Mouse (Mus musculus): ENCODE data around the gene Nradd. TPM values are rescaled to one million over a fixed set of nuclear protein-coding genes. Genes with fewer than 3 reads are reported as not detected.

Nradd gene
- polyA plus RNA-seq, 1 experiment from 2014 or later: 1.3 TPM

DNA sequence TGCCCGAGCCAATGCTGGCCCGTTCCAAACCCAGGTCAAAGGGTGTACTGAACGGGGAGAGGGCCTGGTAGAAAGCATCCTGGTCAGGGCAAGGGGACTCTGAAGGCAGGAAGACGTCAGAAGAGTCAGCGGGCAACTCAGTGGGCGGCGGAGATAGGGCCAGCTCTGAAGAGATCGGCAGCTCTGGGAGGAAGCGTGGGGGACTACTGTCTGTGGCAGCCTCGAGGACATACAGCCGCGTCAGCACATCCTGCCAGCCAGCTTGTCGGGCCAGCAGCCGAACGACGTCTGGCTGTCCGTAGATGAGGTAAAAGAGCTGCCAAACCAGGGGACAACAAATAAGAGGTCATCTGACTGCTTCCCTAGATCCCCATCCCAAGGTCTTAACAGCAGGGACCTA, 9.6 kb upstream of the Nradd start:
- TF ChIP-seq CTCF (IDR thresholded peaks at IDR 0.05; ENCODE audit: low read depth): no peak
- H3K4me3 ChIP-seq (ENCODE audit: low read depth, low read length): no peak overlapping the region
- H3K27me3 ChIP-seq (ENCODE audit: insufficient read depth, low read length): no peaks in the 10 kb centered on the region
- no peak overlapping the region for H3K27ac ChIP-seq (ENCODE audit: low read depth)
- no peaks in the 10 kb centered on the region for H3K4me1 ChIP-seq (ENCODE audit: insufficient read depth)
- 77% methylated on average over 17 of the region's 17 CpGs for WGBS (ENCODE audit: insufficient replicate concordance)
- H3K9me3 ChIP-seq (ENCODE audit: low read length): no peaks in the 10 kb centered on the region
- no peak overlapping the region for H3K4me2 ChIP-seq (ENCODE audit: low read depth, low read length)
- no peak for ATAC-seq
- DNase-seq: no peak
- H3K36me3 ChIP-seq (replicated peaks; ENCODE audit: insufficient read depth, low read length): peaks cover 46% of the 10 kb centered on the region
- H3K9ac ChIP-seq (replicated peaks): no peak overlapping the region

DNA sequence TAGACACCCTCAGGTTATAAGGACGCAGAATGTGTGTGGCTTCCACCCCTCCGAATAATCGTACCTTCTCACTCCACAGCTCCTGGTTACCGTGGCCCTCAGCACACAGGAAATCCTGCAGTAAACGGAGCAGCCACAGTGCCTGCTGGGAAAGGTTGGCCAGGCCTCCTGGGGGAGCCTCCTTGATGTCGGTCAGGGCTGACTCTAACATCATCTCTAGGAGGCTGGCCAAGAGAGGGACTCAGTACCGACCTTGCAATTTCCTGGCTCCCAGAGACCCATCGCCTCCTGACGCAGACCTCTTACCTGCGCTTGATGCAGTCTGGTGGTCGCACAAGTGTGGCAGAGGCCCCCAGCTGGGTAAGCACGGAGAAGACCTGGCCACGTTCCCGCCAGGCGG, 8.4 kb upstream of the Nradd start:
- H3K27me3 ChIP-seq (ENCODE audit: insufficient read depth, low read length): no peaks in the 10 kb centered on the region
- ATAC-seq: no peak

DNA sequence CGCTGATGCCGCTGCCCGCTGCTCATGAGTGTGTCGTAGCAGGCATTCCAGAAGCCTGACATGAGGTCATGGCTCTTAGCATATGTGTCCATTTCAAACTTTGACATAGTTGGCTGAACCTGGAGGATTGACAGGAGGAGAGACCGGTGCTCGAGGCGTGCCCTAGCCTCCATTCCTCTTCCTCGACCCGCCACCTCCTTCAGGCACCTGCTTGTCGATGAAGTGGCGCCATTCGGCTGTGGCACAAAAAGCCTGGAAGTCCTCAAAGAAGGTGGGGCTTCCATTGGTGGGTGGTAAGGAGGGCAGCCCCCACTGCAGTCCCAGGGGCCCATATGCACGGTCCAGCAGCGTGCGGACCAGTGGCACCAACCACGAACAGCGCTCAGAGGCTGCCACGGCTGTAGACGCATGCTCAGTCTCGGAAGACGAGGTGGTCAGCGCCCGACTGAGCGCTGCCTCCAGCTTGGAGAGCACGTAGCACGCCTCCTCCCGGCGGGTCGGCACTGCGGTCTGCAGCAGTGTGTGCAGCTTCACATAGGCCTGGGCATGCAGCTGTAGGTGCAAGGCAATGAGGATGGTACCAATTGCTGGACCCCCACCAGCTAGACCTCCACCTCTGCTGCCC, 7.5 kb upstream of the Nradd start:
- WGBS (ENCODE audit: insufficient replicate concordance): 79% methylated on average over 30 of the region's 30 CpGs
- H3K9ac ChIP-seq (replicated peaks): no peak overlapping the region
- no peak overlapping the region for H3K4me3 ChIP-seq (ENCODE audit: low read depth, low read length)
- no peak overlapping the region for H3K27ac ChIP-seq (ENCODE audit: low read depth)
- no peak overlapping the region for H3K4me2 ChIP-seq (ENCODE audit: low read depth, low read length)
- DNase-seq (no peak), ATAC-seq (no peak)
- TF ChIP-seq EP300 (IDR thresholded peaks at IDR 0.05; ENCODE audit: low read depth): no peak
- TF ChIP-seq CTCF (IDR thresholded peaks at IDR 0.05; ENCODE audit: low read depth): no peak
- H3K9me3 ChIP-seq (ENCODE audit: low read length): no peaks in the 10 kb centered on the region
- H3K36me3 ChIP-seq (replicated peaks; ENCODE audit: insufficient read depth, low read length): peaks cover 39% of the 10 kb centered on the region
- no peaks in the 10 kb centered on the region for H3K4me1 ChIP-seq (ENCODE audit: insufficient read depth)
- no peaks in the 10 kb centered on the region for H3K27me3 ChIP-seq (ENCODE audit: insufficient read depth, low read length)

More for the DNA sequence above, 8.4 kb upstream of the Nradd start:
- no peak for DNase-seq
- no peak overlapping the region for H3K4me3 ChIP-seq (ENCODE audit: low read depth, low read length)
- TF ChIP-seq CTCF (IDR thresholded peaks at IDR 0.05; ENCODE audit: low read depth) (no peak), EP300 (IDR thresholded peaks at IDR 0.05; ENCODE audit: low read depth) (no peak)
- no peak overlapping the region for H3K27ac ChIP-seq (ENCODE audit: low read depth)
- H3K9ac ChIP-seq (replicated peaks): no peak overlapping the region
- H3K4me2 ChIP-seq (ENCODE audit: low read depth, low read length): no peak overlapping the region
- no peaks in the 10 kb centered on the region for H3K9me3 ChIP-seq (ENCODE audit: low read length)
- peaks cover 42% of the 10 kb centered on the region for H3K36me3 ChIP-seq (replicated peaks; ENCODE audit: insufficient read depth, low read length)
- 77% methylated on average over 15 of the region's 15 CpGs for WGBS (ENCODE audit: insufficient replicate concordance)
- no peaks in the 10 kb centered on the region for H3K4me1 ChIP-seq (ENCODE audit: insufficient read depth)

GRCm38 (mm10) chr9:110631191-110631590, 6.9 kb upstream of the Nradd start:
- WGBS (ENCODE audit: insufficient replicate concordance): 65% methylated on average over 10 of the region's 10 CpGs
- no peak overlapping the region for H3K4me2 ChIP-seq (ENCODE audit: low read depth, low read length)
- no peak for ATAC-seq
- DNase-seq: peak; percentile 70
- H3K9me3 ChIP-seq (ENCODE audit: low read length): no peaks in the 10 kb centered on the region
- H3K27ac ChIP-seq (ENCODE audit: low read depth): no peak overlapping the region
- no peaks in the 10 kb centered on the region for H3K27me3 ChIP-seq (ENCODE audit: insufficient read depth, low read length)
- H3K9ac ChIP-seq (replicated peaks): no peak overlapping the region
- TF ChIP-seq EP300 (IDR thresholded peaks at IDR 0.05; ENCODE audit: low read depth): no peak
- peak; percentile 71 for TF ChIP-seq CTCF (IDR thresholded peaks at IDR 0.05; ENCODE audit: low read depth)
- peaks cover 40% of the 10 kb centered on the region for H3K36me3 ChIP-seq (replicated peaks; ENCODE audit: insufficient read depth, low read length)
- no peak overlapping the region for H3K4me3 ChIP-seq (ENCODE audit: low read depth, low read length)
- no peaks in the 10 kb centered on the region for H3K4me1 ChIP-seq (ENCODE audit: insufficient read depth)

DNA sequence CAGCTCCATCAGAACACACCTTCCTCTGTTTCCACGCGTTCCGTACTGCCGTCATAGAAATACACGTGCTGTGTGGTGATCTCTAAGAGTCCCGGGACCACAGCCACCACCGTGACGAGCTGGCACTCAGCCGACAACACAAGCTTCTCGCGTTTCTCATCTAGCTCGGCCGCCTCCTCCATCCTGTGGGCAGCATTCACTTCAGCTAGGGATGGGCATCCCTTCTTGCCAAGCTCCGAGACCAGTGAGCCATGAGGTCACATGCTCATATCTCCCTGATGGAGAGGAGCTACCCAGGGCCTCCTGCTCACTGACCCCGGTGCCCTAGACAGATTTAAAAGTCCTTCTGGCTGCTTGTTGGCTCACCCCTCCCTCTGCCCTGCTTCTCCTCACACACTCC, 5.9 kb upstream of the Nradd start:
- H3K9ac ChIP-seq (replicated peaks): no peak overlapping the region
- H3K4me1 ChIP-seq (ENCODE audit: insufficient read depth): peaks cover 3% of the 10 kb centered on the region; the same call in 1 of the 2 replicates
- H3K36me3 ChIP-seq (replicated peaks; ENCODE audit: insufficient read depth, low read length): peaks cover 45% of the 10 kb centered on the region
- no peaks in the 10 kb centered on the region for H3K27me3 ChIP-seq (ENCODE audit: insufficient read depth, low read length)
- H3K4me2 ChIP-seq (ENCODE audit: low read depth, low read length): no peak overlapping the region
- no peak for ATAC-seq
- WGBS (ENCODE audit: insufficient replicate concordance): 85% methylated on average over 15 of the region's 15 CpGs
- no peak overlapping the region for H3K27ac ChIP-seq (ENCODE audit: low read depth)
- TF ChIP-seq EP300 (IDR thresholded peaks at IDR 0.05; ENCODE audit: low read depth) (no peak), CTCF (IDR thresholded peaks at IDR 0.05; ENCODE audit: low read depth) (no peak)
- no peak overlapping the region for H3K4me3 ChIP-seq (ENCODE audit: low read depth, low read length)
- DNase-seq: no peak
- no peaks in the 10 kb centered on the region for H3K9me3 ChIP-seq (ENCODE audit: low read length)

GRCm38 (mm10) chr9:110625350-110625908, 1.2 kb upstream of the Nradd start:
- Histone ChIP-seq H3K4me1 (ENCODE audit: insufficient read depth) (peaks cover 15% of the 10 kb centered on the region), H3K27me3 (ENCODE audit: insufficient read depth, low read length) (no peaks in the 10 kb centered on the region), H3K36me3 (replicated peaks; ENCODE audit: insufficient read depth, low read length) (peaks cover 24% of the 10 kb centered on the region; the same call in 1 of the 2 replicates), H3K9me3 (ENCODE audit: low read length) (no peaks in the 10 kb centered on the region), H3K4me3 (ENCODE audit: low read depth, low read length) (peak overlapping the region; percentile 60), H3K9ac (replicated peaks) (peak overlapping the region; percentile 60; the same call in 1 of the 2 replicates), H3K27ac (ENCODE audit: low read depth) (no peak overlapping the region), H3K4me2 (ENCODE audit: low read depth, low read length) (peak overlapping the region; percentile 98)
- WGBS (ENCODE audit: insufficient replicate concordance): 79% methylated on average over 11 of the region's 11 CpGs
- no peak for ATAC-seq
- DNase-seq: peak; percentile 12
- TF ChIP-seq CTCF (IDR thresholded peaks at IDR 0.05; ENCODE audit: low read depth) (no peak), EP300 (IDR thresholded peaks at IDR 0.05; ENCODE audit: low read depth) (no peak)
